Mouse (Mus musculus) MEL (cell line): ENCODE data around the gene Fut8. TPM values are rescaled to one million over a fixed set of nuclear protein-coding genes. Genes with fewer than 3 reads are reported as not detected.

Experiments used
- DNase-seq: peaks from one replicate; pipeline ENCODE4 v3.0.0; 2011; ENCODE audit warnings: low read depth, low spot score
- H3K27ac ChIP-seq: 2 replicates; pipeline ENCODE4 v1.5.1; 2012; ENCODE audit warnings: low read depth, mild to moderate bottlenecking, control low read depth, low read length, moderate library complexity; ENCODE audit not compliant: control insufficient read depth
- H3K27me3 ChIP-seq, 2 experiments: fragments of 150-350 bp in 1 of 2; sonication (generic) in 1 of 2; 2 replicates each; pipeline ENCODE4 v1.6.1; 2012; ENCODE audit warnings: low read length in 2 of 2, mild to moderate bottlenecking in 2 of 2, improper control_type of control experiment in 1 of 2, moderate library complexity in 1 of 2; ENCODE audit not compliant: insufficient read depth in 2 of 2, control insufficient read depth in 1 of 2
- H3K36me3 ChIP-seq, 2 experiments: 2 replicates each; pipeline ENCODE4 v1.6.1; 2012 to 2014; ENCODE audit warnings: low read length in 2 of 2, improper control_type of control experiment in 1 of 2, inconsistent platforms in 1 of 2, mild to moderate bottlenecking in 1 of 2; ENCODE audit not compliant: insufficient read depth in 2 of 2, control insufficient read depth in 1 of 2
- H3K4me1 ChIP-seq, 2 experiments: fragments of 150-350 bp in 1 of 2; sonication (generic) in 1 of 2; 2 replicates each; pipeline ENCODE4 v1.6.1; 2012; ENCODE audit warnings: low read length in 2 of 2, improper control_type of control experiment in 1 of 2, mild to moderate bottlenecking in 1 of 2; ENCODE audit not compliant: insufficient read depth in 2 of 2, control insufficient read depth in 1 of 2
- H3K4me3 ChIP-seq, 2 experiments: fragments of 150-350 bp in 1 of 2; sonication (generic) in 1 of 2; 2 replicates each; pipeline ENCODE4 v1.5.1; 2012; ENCODE audit warnings: low read depth in 2 of 2, low read length in 2 of 2, mild to moderate bottlenecking in 2 of 2, moderate library complexity in 2 of 2, control low read depth in 1 of 2, improper control_type of control experiment in 1 of 2; ENCODE audit not compliant: control insufficient read depth in 1 of 2, insufficient read depth in 1 of 2
- H3K79me2 ChIP-seq: 2 replicates; pipeline ENCODE4 v1.6.1; 2012; ENCODE audit warnings: mild to moderate bottlenecking, low read length, moderate library complexity; ENCODE audit not compliant: control insufficient read depth, poor library complexity, insufficient read depth
- H3K9ac ChIP-seq: 2 replicates; pipeline ENCODE4 v1.6.1; 2012; ENCODE audit warnings: low read depth, mild to moderate bottlenecking, control low read depth, low read length, moderate library complexity; ENCODE audit not compliant: control insufficient read depth, poor library complexity, severe bottlenecking
- H3K9me3 ChIP-seq: fragments of 150-350 bp; sonication (generic); replicated peaks from 2 replicates; pipeline ENCODE4 v1.6.1; 2012; ENCODE audit warnings: mild to moderate bottlenecking, low read length, improper control_type of control experiment, moderate library complexity; ENCODE audit not compliant: insufficient read depth
- CTCF ChIP-seq, 3 experiments: IDR thresholded peaks in 2 of 3; conservative IDR thresholded peaks in 1 of 3; 2 replicates each; pipeline ENCODE4 v1.5.1; 2011 to 2012; ENCODE audit warnings: low read length in 3 of 3, low read depth in 2 of 3, mild to moderate bottlenecking in 2 of 3, improper control_type of control experiment in 1 of 3, inconsistent platforms in 1 of 3, mixed read lengths in 1 of 3, moderate library complexity in 1 of 3; ENCODE audit not compliant: control insufficient read depth in 1 of 3, insufficient read depth in 1 of 3, poor library complexity in 1 of 3, severe bottlenecking in 1 of 3
- ELF1 ChIP-seq: IDR thresholded peaks from 2 replicates; pipeline ENCODE4 v1.6.1; 2014; ENCODE audit warnings: low read depth, mild to moderate bottlenecking, inconsistent platforms, low read length, improper control_type of control experiment, moderate library complexity
- EP300 ChIP-seq, 2 experiments: IDR thresholded peaks; 2 replicates each; pipeline ENCODE4 v1.6.1; 2011; ENCODE audit warnings: improper control_type of control experiment in 2 of 2, low read length in 2 of 2, low read depth in 1 of 2, mild to moderate bottlenecking in 1 of 2
- GATA1 ChIP-seq: IDR thresholded peaks from 2 replicates; pipeline ENCODE4 v1.6.1; 2011; ENCODE audit warnings: low read depth, low read length, improper control_type of control experiment
- MAFK ChIP-seq: IDR thresholded peaks from 2 replicates; pipeline ENCODE4 v1.6.1; 2011; ENCODE audit warnings: low read depth, mild to moderate bottlenecking, low read length, improper control_type of control experiment, borderline replicate concordance
- MAX ChIP-seq: IDR thresholded peaks from 2 replicates; pipeline ENCODE4 v1.6.1; 2011; ENCODE audit warnings: low read length, improper control_type of control experiment
- MYB ChIP-seq: IDR thresholded peaks from 2 replicates; pipeline ENCODE4 v1.6.1; 2011; ENCODE audit warnings: mild to moderate bottlenecking, low read depth, low read length, improper control_type of control experiment
- MYC ChIP-seq: IDR thresholded peaks from 2 replicates; pipeline ENCODE4 v1.6.1; 2011; ENCODE audit warnings: low read depth, mild to moderate bottlenecking, low read length, improper control_type of control experiment, moderate library complexity
- NELFE ChIP-seq: IDR thresholded peaks from 2 replicates; pipeline ENCODE4 v1.6.1; 2011; ENCODE audit warnings: low read depth, low read length, improper control_type of control experiment
- NRF1 ChIP-seq: IDR thresholded peaks from 2 replicates; pipeline ENCODE4 v1.6.1; 2014; ENCODE audit warnings: low read depth, mild to moderate bottlenecking, inconsistent platforms, low read length, improper control_type of control experiment, moderate library complexity; ENCODE audit not compliant: poor library complexity, insufficient read depth, severe bottlenecking
- POLR2A ChIP-seq, 2 experiments: IDR thresholded peaks; 2 replicates each; pipeline ENCODE4 v1.6.1; 2011 to 2012; ENCODE audit warnings: low read length in 2 of 2, mild to moderate bottlenecking in 2 of 2, control low read depth in 1 of 2, improper control_type of control experiment in 1 of 2, low read depth in 1 of 2, moderate library complexity in 1 of 2; ENCODE audit not compliant: control insufficient read depth in 1 of 2, insufficient read depth in 1 of 2, poor library complexity in 1 of 2
- POLR2AphosphoS2 ChIP-seq: IDR thresholded peaks from 2 replicates; pipeline ENCODE4 v1.6.1; 2011; ENCODE audit warnings: low read length, improper control_type of control experiment
- POLR2AphosphoS5 ChIP-seq: IDR thresholded peaks from 2 replicates; pipeline ENCODE4 v1.6.1; 2012; ENCODE audit warnings: low read depth, borderline replicate concordance, mild to moderate bottlenecking, inconsistent platforms, low read length, moderate library complexity, mixed read lengths
- RAD21 ChIP-seq: IDR thresholded peaks from 2 replicates; pipeline ENCODE4 v1.6.1; 2011; ENCODE audit warnings: mild to moderate bottlenecking, low read depth, low read length, improper control_type of control experiment
- SIN3A ChIP-seq: IDR thresholded peaks from 2 replicates; pipeline ENCODE4 v1.6.1; 2012; ENCODE audit warnings: low read length, improper control_type of control experiment, inconsistent platforms
- SMC3 ChIP-seq: IDR thresholded peaks from 2 replicates; pipeline ENCODE4 v1.6.1; 2011; ENCODE audit warnings: low read depth, low read length, improper control_type of control experiment
- TAL1 ChIP-seq: IDR thresholded peaks from 2 replicates; pipeline ENCODE4 v1.6.1; 2012; ENCODE audit warnings: mild to moderate bottlenecking, inconsistent platforms, low read length, moderate library complexity, mixed read lengths
- TBP ChIP-seq: IDR thresholded peaks from 2 replicates; pipeline ENCODE4 v1.8.0; 2011; ENCODE audit warnings: low read depth, low read length, improper control_type of control experiment
- USF1 ChIP-seq: IDR thresholded peaks from 2 replicates; pipeline ENCODE4 v1.6.1; 2014; ENCODE audit warnings: low read depth, mild to moderate bottlenecking, inconsistent platforms, low read length, improper control_type of control experiment, moderate library complexity
- USF2 ChIP-seq, 2 experiments: IDR thresholded peaks; 2 replicates each; pipeline ENCODE4 v1.6.1; 2011 to 2012; ENCODE audit warnings: improper control_type of control experiment in 2 of 2, low read length in 2 of 2, borderline replicate concordance in 1 of 2, inconsistent platforms in 1 of 2, low read depth in 1 of 2, mild to moderate bottlenecking in 1 of 2; ENCODE audit not compliant: insufficient read depth in 1 of 2
- ZC3H11A ChIP-seq: IDR thresholded peaks from 2 replicates; pipeline ENCODE4 v1.6.1; 2012; ENCODE audit warnings: low read depth, mild to moderate bottlenecking, inconsistent platforms, low read length, improper control_type of control experiment
- ZKSCAN1 ChIP-seq: IDR thresholded peaks from 2 replicates; pipeline ENCODE4 v1.6.1; 2012; ENCODE audit warnings: low read depth, mild to moderate bottlenecking, inconsistent platforms, low read length, improper control_type of control experiment, moderate library complexity
- ZNF384 ChIP-seq: IDR thresholded peaks from 2 replicates; pipeline ENCODE4 v1.6.1; 2012; ENCODE audit warnings: low read depth, mild to moderate bottlenecking, inconsistent platforms, low read length, improper control_type of control experiment
- polyA plus RNA-seq, 2 experiments: library from polyadenylated mRNA; stranded (reverse) in 1 of 2; unstranded in 1 of 2; fragments of >175 nt in 1 of 2; fragments of >200 nt in 1 of 2; gene quantifications; 2 replicates each; pipeline versions ENCODE4 v1.2.1 to v1.2.4; 2012; ENCODE audit warnings: low replicate concordance in 2 of 2, low read depth in 1 of 2; ENCODE audit not compliant: insufficient read length in 2 of 2, insufficient read depth in 1 of 2, missing spikeins in 1 of 2
- total RNA-seq: library from RNA; depleted of rRNA; stranded (reverse); fragments of 300-350 nt; gene quantifications from 2 replicates; pipeline ENCODE4 v1.2.3, GENCODE M21; 2012

The Fut8 gene
- total and polyA plus RNA-seq, 3 experiments: 61.3 to 90.0 (median 73.7) TPM

DNA sequence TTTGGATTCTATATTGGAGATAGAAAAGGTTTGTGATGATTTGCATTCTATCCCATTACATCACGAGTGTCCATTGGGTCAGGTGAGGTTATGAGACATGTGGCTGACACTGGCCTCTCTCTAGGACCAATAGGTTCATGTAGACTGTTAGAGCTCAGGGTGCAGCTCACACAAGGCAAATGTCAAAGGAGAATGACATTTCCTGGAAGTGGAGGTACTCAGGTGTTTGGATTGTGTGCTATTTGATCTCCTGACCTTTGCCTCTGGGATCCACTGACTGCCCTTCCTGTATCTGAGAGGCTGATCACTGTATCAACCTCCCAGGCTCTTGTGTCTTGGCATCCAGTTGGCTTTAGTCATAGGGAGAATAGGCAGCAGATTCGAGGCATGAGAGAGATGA, 260.2 kb downstream of the Fut8 start:
- Histone ChIP-seq H3K4me1 (no peaks in the 10 kb centered on the region), H3K9ac (no peak overlapping the region), H3K79me2 (no peaks in the 10 kb centered on the region), H3K27ac (no peak overlapping the region), H3K9me3 (no peaks in the 10 kb centered on the region), H3K4me3 (no peak overlapping the region), H3K36me3 (no peaks in the 10 kb centered on the region), H3K27me3 (no peaks in the 10 kb centered on the region)
- TF ChIP-seq MAX (no peak), POLR2AphosphoS5 (no peak), NELFE (no peak), TAL1 (no peak), ZKSCAN1 (no peak), POLR2A (IDR thresholded peaks at IDR 0.05; ENCODE audit: control insufficient read depth in 1 of 2, insufficient read depth in 1 of 2, low read depth in 1 of 2, low read length in 2 of 2, poor library complexity in 1 of 2) (no peak), EP300 (IDR thresholded peaks at IDR 0.05; ENCODE audit: low read depth in 1 of 2, low read length in 2 of 2) (no peak), NRF1 (no peak), USF2 (IDR thresholded peaks at IDR 0.05; ENCODE audit: borderline replicate concordance in 1 of 2, insufficient read depth in 1 of 2, low read depth in 1 of 2, low read length in 2 of 2) (no peak), POLR2AphosphoS2 (no peak), MYB (no peak), CTCF (IDR thresholded peaks at IDR 0.05 in 2 of 3, conservative IDR thresholded peaks at IDR 0.05 in 1 of 3; ENCODE audit: control insufficient read depth in 1 of 3, insufficient read depth in 1 of 3, low read depth in 2 of 3, low read length in 3 of 3, poor library complexity in 1 of 3, severe bottlenecking in 1 of 3) (no peak), MYC (no peak), ELF1 (no peak), TBP (no peak), SIN3A (no peak), GATA1 (no peak), USF1 (no peak), RAD21 (no peak), SMC3 (no peak)
- DNase-seq: no peak

DNA sequence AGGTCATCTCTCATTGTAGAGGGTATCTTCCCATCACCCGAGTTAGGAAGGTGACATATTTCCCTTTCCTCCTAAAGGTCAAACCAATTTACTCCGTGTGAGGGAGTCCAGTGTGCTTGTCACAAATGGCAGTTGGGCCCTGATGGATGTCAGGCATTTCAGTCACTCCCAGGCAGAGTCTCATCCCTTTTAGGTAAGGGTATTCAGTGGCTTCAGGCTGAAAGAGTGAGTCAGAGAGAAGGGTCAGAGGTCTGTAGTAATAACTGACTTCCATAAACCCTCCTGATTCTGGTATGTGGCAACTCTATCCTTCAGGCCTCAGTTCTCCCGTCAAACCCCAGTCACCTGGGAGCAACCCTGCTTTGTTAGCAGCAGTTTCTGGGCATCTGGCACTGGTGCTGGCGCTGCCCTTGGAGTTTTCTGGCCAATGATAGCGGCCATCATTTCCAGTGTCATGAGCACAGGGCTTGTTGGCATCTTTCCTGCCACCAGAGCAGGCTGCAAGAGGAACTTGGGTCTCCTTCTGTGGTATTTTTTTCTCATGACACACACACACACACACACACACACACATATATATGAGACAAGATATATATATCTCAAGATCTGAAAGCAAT, 262.6 kb downstream of the Fut8 start:
- no peaks in the 10 kb centered on the region for H3K36me3 ChIP-seq
- no peaks in the 10 kb centered on the region for H3K9me3 ChIP-seq
- no peak for DNase-seq
- no peak for TF ChIP-seq MAX
- no peak for TF ChIP-seq SMC3
- 0 out of 2 replicates have a peak, but pooled peaks have one; percentile 10 for TF ChIP-seq ZNF384
- no peak for TF ChIP-seq ZC3H11A
- no peak for TF ChIP-seq NELFE
- no peak for TF ChIP-seq RAD21
- TF ChIP-seq EP300 (IDR thresholded peaks at IDR 0.05; ENCODE audit: low read depth in 1 of 2, low read length in 2 of 2): no peak
- no peak for TF ChIP-seq MAFK
- H3K27me3 ChIP-seq: no peaks in the 10 kb centered on the region
- no peak overlapping the region for H3K4me3 ChIP-seq
- no peak overlapping the region for H3K27ac ChIP-seq
- no peaks in the 10 kb centered on the region for H3K79me2 ChIP-seq
- H3K9ac ChIP-seq: no peak overlapping the region
- H3K4me1 ChIP-seq: no peaks in the 10 kb centered on the region
